Mouse (Mus musculus) CD8-positive naive resting alpha-beta T cell, adult 2 months (primary cell): Measurements from ENCODE around the gene Igf1r.

ENCODE experiments used
- DNase-seq, 2 experiments: peaks; one replicate each; pipeline ENCODE4 v3.0.0; 2022; ENCODE audit warnings: low read depth in 2 of 2, low spot score in 2 of 2

Gene Igf1r

GRCm38 (mm10) chr7:67957376-67957775 is 4.7 kb downstream of the Igf1r start:
- DNase-seq = no peak

GRCm38 (mm10) chr7:67958045-67958444 is 5.4 kb downstream of the Igf1r start:
- peak; percentile 38 to 50 for DNase-seq

- no peak for DNase-seq
These were observed 8.1 kb downstream of the Igf1r start for GRCm38 (mm10) chr7:67960701-67961100.

- peak; percentile 72 to 78 for DNase-seq
These were observed 9.1 kb downstream of the Igf1r start for GRCm38 (mm10) chr7:67961567-67962267.

DNA sequence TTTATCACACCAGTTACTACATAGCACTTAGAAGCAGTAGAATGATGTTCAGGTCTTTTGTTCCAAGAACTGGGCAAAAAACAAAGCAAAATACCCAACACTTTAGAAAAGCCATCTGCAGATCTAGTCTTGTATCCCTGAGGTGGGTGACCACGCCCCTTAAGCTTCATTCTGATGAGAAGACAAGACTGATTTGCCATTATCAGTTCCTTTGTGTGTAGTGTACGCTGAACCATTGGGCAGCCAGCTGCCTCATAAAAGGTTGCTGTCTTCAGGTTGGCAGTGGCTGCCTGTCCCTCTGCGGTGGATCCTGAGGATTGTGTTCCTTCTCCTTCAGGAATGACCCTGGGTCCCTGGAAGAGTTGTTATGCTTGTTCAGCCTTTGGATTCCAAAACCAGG is 11.1 kb downstream of the Igf1r start:
- no peak for DNase-seq

DNA sequence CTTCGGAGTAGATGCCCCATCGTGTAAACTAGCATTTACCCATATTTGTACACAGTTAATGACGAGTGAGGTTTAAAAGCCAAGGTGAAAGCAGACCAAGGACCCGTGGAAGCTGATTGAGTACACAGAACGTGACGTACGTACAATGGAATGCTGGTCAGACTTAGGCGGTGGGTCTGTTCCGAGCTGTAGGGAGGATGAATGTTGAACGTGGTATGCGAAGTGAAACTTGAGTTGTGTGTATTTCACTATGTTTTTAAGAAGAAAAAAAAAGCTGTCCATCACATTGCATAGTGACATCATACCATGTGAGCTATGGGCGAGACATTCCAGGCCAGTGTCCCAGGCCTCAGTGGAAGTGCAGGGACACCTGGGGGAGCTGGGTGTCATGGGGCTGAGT is 15.8 kb downstream of the Igf1r start:
- DNase-seq = no peak

GRCm38 (mm10) chr7:67969076-67969475 is 16.4 kb downstream of the Igf1r start:
- DNase-seq = no peak

DNA sequence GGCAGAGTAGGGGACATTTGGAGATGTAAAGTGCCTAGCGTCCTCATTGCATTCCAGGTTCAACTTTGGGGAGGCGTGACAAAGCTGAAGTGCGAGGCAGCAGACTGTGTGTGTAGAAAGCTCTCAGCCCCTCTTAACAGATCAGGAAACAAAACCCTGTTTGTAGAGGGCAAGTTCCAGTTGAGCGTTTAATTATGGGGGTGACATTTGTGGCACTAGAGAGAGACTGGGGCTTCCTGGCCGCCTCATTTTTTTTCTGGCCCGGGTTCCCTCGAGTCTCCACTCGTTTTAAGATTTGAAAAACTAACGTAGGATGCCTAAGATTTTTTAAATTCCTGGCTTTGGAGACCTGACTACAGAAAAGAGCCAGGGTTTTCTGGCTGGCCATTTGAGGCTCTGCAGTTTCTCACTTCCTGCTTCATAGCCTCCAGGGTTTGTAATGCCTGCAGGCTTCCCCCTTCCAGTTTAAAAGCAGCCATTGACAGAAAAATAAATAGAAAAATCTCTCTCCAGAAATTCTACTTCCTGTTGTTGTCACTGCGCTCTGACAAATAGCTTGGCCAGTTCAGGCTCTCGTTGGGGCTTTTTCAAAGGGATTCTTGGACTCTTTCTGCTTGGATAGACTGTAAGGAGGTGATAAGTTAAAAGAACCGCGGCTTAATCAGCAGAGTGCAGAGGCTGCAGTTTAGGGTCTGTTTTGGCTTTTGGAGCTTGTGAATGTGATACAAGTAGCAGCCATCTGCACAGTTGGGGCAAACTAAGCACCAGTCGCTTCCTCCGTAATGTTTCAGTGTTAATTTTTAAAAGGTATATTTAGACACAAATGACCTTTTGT is 20.8 kb downstream of the Igf1r start:
- no peak for DNase-seq

DNA sequence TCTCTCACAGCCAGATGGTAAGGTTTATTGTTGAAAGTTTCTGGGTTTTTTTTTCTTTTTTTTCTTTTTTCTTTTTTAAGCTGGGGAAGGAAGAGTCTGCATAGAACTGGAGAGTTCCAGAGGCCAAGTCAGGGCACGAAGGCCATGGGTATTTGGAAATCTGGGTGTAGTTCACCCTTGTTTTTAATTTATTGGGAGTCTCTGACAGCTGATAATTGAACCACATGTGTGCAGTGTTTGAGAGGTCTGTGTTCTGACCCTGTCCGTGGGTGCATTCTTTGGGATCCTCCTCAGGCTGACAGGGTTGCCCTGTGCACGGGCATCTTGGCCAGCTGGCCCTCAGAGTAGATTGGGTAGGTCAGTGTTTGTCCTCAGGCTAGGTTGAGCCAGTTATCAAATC is 29.3 kb downstream of the Igf1r start:
- DNase-seq = no peak

DNA sequence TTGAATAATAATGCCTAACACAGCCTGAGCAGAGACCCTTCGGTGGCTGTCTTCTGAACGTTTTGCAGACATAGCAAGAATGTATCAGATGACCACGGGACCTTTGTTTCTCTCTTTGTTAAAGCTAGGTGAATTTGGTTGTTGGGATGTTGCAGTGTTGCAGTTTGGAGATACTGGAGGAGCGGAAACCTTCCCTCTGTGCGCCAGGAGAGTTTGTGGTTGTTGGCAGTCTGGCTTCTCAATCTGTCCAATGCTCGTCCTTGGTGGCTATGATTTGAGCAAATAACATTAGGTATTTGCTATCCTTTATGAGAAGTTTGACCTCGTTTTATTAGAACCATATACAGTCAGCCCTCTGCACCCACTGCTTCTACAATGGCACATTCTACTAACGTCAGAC is 30.2 kb downstream of the Igf1r start:
- DNase-seq = no peak

- no peak for DNase-seq
These were observed 30.8 kb downstream of the Igf1r start for GRCm38 (mm10) chr7:67983451-67983850.

- no peak for DNase-seq
These were observed 32.4 kb downstream of the Igf1r start for GRCm38 (mm10) chr7:67985003-67985416.

- no peak for DNase-seq
These were observed 32.9 kb downstream of the Igf1r start for GRCm38 (mm10) chr7:67985511-67985910.

- no peak for DNase-seq
These were observed 33.6 kb downstream of the Igf1r start for GRCm38 (mm10) chr7:67986277-67986676.

DNA sequence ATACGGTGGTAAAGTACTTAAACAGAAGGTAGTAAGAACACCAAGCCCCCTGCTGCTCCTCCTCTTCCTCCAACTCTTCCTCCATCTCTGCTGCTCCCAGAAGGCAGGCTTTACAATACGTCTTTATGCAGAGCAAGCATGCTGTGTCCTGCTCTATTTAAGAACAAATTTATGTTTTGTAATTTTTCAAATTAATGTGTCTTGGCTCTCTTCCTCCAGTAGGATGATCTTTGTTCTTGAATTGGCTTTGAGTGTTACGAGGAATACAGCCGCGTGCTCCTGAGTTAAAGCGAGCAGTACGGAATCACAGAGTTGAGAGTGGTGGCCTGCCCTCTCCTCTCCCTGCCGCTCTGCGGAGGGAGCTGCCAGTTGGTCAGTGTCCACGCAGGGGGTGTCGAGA is 34.2 kb downstream of the Igf1r start:
- DNase-seq = no peak

GRCm38 (mm10) chr7:67989376-67989775 is 36.7 kb downstream of the Igf1r start:
- no peak for DNase-seq

DNA sequence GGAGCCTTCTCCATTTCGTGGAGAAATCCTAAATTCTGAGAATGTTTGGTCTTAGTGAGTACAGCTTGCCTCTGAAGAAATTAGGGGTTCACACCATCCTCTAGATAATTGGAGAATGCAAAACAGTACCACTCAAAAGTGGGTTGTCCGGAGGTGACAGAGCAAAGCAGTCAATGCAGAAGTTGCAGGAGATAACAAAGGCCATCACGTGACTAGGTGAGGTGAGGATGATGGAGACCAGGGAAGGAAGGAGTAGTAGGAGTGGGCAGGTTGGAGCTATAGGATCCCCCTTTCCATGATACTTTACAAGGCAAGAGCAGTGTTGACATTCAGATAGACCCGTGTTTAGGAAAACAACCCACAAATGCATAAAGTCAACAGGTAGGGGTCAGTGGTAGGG is 41.0 kb downstream of the Igf1r start:
- no peak for DNase-seq

DNA sequence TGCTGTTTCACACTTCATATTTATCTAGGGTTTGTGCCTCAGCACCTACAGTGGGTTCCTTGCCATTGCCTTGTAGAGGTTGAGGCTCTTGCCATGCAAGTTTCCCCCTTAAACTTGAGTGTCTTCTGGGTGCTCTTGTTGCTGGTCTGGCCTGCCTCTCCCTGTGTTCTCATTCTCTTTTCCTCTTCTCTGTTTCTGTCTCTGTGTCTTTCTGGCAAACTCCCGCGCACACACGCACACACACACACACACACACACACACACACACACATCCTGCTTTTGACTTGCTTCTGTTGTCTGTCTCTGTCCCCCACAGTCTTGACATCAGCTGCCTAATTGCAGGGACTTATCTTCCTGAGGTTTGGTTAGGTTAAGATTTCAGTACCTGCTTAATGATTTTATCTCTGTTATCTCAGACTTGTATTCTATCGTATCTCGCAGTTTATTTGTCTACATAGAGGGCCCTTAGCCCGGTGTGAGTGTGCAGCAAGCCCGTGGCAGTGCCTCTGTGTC is 41.8 kb downstream of the Igf1r start:
- no peak for DNase-seq

GRCm38 (mm10) chr7:67995276-67995675 is 42.6 kb downstream of the Igf1r start:
- no peak for DNase-seq

- DNase-seq = no peak
These were observed 43.8 kb downstream of the Igf1r start for GRCm38 (mm10) chr7:67996202-67996960.

- no peak for DNase-seq
These were observed 48.6 kb downstream of the Igf1r start for GRCm38 (mm10) chr7:68001269-68001668.

GRCm38 (mm10) chr7:68006074-68006473 is 53.4 kb downstream of the Igf1r start:
- no peak for DNase-seq
